ENCODE assay signal across 22 mouse cellular contexts in the genomic region with DNA sequence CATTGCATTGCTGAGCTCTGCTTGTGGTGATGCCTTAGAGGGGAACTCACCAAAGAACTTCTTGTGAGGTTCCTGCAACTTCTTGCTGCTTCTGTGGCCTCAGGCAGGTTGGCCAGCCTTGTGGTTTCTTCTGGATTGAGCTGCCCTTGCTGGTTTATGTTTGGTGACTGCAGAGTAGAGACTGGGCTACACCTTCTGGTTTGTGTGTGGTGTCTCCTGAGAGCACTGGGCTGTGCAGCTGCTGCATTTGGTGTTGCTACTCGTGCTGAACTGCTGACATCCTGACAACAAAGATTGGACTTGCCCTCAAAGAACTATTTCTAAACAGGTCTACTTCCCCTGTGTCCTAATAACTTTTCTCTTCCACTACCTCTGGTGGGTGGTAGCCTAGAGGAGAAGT. TPM values are rescaled to one million over a fixed set of nuclear protein-coding genes. Genes with fewer than 3 reads are reported as not detected.
DNase-seq lines count a peak whose midpoint lies in the region; ATAC-seq lines count a peak whose summit lies in the region.
"Had no signal": no experiment of that assay in that cellular context is flagged by ENCODE, and none has a peak within 500 bp of the region (broad histone marks: within the 10 kb centered on the region; RNA-seq: fewer than 3 reads in every experiment).

No protein-coding gene starts in this region.

- H3K4me3 ChIP-seq in heart, embryonic 10.5 days, result no peak overlapping the region
- no peak overlapping the region for H3K4me3 ChIP-seq in liver, embryonic 16.5 days (ENCODE audit: low read depth, low read length)
- no peak overlapping the region for H3K4me3 ChIP-seq in liver, embryonic 11.5 days (ENCODE audit: low read depth, low read length)
- H3K4me3 ChIP-seq: heart, embryonic 12.5 days; heart, embryonic 15.5 days had no signal

- no peaks in the 10 kb centered on the region for H3K4me1 ChIP-seq in heart, embryonic 10.5 days
- peaks cover 10% of the 10 kb centered on the region for H3K4me1 ChIP-seq in liver, embryonic 16.5 days (ENCODE audit: control insufficient read depth, low read depth, low read length)
- H3K4me1 ChIP-seq in liver, embryonic 11.5 days (replicated peaks; ENCODE audit: control insufficient read depth, insufficient read depth, low read length), result no peaks in the 10 kb centered on the region
- H3K4me1 ChIP-seq: heart, embryonic 12.5 days; heart, embryonic 15.5 days had no signal

- 55% methylated on average over 1 of the region's 1 CpGs for WGBS in heart, embryonic 10.5 days
- 40% methylated on average over 1 of the region's 1 CpGs for WGBS in liver, embryonic 16.5 days (ENCODE audit: insufficient replicate concordance)
- 50% methylated on average over 1 of the region's 1 CpGs for WGBS in liver, embryonic 11.5 days

- H3K27ac ChIP-seq in heart, embryonic 10.5 days, result no peak overlapping the region
- peak overlapping the region; percentile 55; the same call in 1 of the 2 replicates for H3K27ac ChIP-seq in liver, embryonic 16.5 days (ENCODE audit: low read length)
- no peak overlapping the region for H3K27ac ChIP-seq in liver, embryonic 11.5 days (ENCODE audit: low read depth, low read length)
- H3K27ac ChIP-seq: heart, embryonic 15.5 days; hindbrain, embryonic 14.5 days; hindbrain, postnatal 0 days had no signal

- H3K36me3 ChIP-seq in heart, embryonic 10.5 days, result no peaks in the 10 kb centered on the region
- no peaks in the 10 kb centered on the region for H3K36me3 ChIP-seq in liver, embryonic 16.5 days (ENCODE audit: control insufficient read depth, insufficient read depth)
- H3K36me3 ChIP-seq in liver, embryonic 11.5 days (ENCODE audit: control insufficient read depth, insufficient read depth, low read length), result no peaks in the 10 kb centered on the region
- H3K36me3 ChIP-seq: heart, embryonic 12.5 days; heart, embryonic 15.5 days had no signal

- no peak for ATAC-seq in liver, embryonic 16.5 days (ENCODE audit: low read depth)
- no peak for ATAC-seq in liver, embryonic 11.5 days (replicated peaks; ENCODE audit: low FRiP score)
- peak; percentile 62 for ATAC-seq in megakaryocyte progenitor cell, adult 5-6 weeks (replicated peaks; ENCODE audit: poor library complexity)
- ATAC-seq: activated CD4-positive, CD25-positive, alpha-beta regulatory T cell, adult 4 months; forebrain, embryonic 14.5 days; forebrain, postnatal 0 days; hindbrain, postnatal 0 days had no signal

- DNase-seq in heart, embryonic 10.5 days (ENCODE audit: low spot score), result peak; percentile 61
- no peak for DNase-seq in heart, adult 18-20 months
- no peak for DNase-seq in liver, embryonic 11.5 days (ENCODE audit: low spot score)
- DNase-seq in spleen, adult 18-20 months, result no peak
- no peak for DNase-seq in ovary, adult 18-20 months (ENCODE audit: low spot score)
- DNase-seq: adrenal gland, adult 8-10 months; adrenal gland, postnatal 25 days; cerebellum, adult 18-20 months; cerebellum, adult 9-10 months; cerebellum, postnatal 14 days; forebrain, postnatal 0 days; gastrocnemius, postnatal 25 days; heart, postnatal 10 days; heart, postnatal 36 days had no signal

- no peak overlapping the region for H3K9ac ChIP-seq in liver, embryonic 16.5 days (ENCODE audit: low read depth, low read length)
- no peak overlapping the region for H3K9ac ChIP-seq in liver, embryonic 11.5 days (ENCODE audit: low read depth, low read length)
- H3K9ac ChIP-seq: forebrain, postnatal 0 days; heart, embryonic 12.5 days; heart, embryonic 15.5 days; hindbrain, embryonic 14.5 days had no signal

- H3K9me3 ChIP-seq in heart, embryonic 10.5 days, result 0 out of 2 replicates have a peak, but pooled peaks cover 4% of the 10 kb centered on the region
- no peaks in the 10 kb centered on the region; the same call in 1 of the 2 replicates for H3K9me3 ChIP-seq in liver, embryonic 16.5 days (replicated peaks; ENCODE audit: control insufficient read depth, low read length)
- no peaks in the 10 kb centered on the region for H3K9me3 ChIP-seq in liver, embryonic 11.5 days (ENCODE audit: control insufficient read depth, low read length)
- H3K9me3 ChIP-seq: heart, embryonic 12.5 days; heart, embryonic 15.5 days had no signal

- no peak overlapping the region for H3K4me2 ChIP-seq in liver, embryonic 16.5 days (ENCODE audit: low read depth, low read length)
- H3K4me2 ChIP-seq in liver, embryonic 11.5 days, result no peak overlapping the region
- H3K4me2 ChIP-seq: heart, embryonic 12.5 days; heart, embryonic 15.5 days; hindbrain, embryonic 14.5 days had no signal

- no peaks in the 10 kb centered on the region for H3K27me3 ChIP-seq in heart, embryonic 10.5 days (ENCODE audit: insufficient read depth, poor library complexity, severe bottlenecking)
- H3K27me3 ChIP-seq in liver, embryonic 16.5 days (ENCODE audit: control insufficient read depth, insufficient read depth, low read depth, low read length), result peaks cover 11% of the 10 kb centered on the region
- H3K27me3 ChIP-seq in liver, embryonic 11.5 days (replicated peaks; ENCODE audit: control insufficient read depth, insufficient read depth, low read length), result 0 out of 2 replicates have a peak, but pooled peaks cover 5% of the 10 kb centered on the region
- H3K27me3 ChIP-seq: heart, embryonic 12.5 days had no signal

RNA-seq across cellular contexts. Expression of gene Eif5, which starts 13.3 kb away (rescaled TPM):
- 506 and 616 TPM in 2 replicates for polyA plus RNA-seq in heart, embryonic 10.5 days (2016; fragmentation: Nextera tagmentation; extraction: Ambion mirVana)
- 100 to 1,000 TPM; 170 to 186 TPM for total RNA-seq in heart, adult 18-20 months (2021)
- polyA plus RNA-seq in liver, embryonic 16.5 days (2015; fragmentation: Nextera tagmentation; extraction: Ambion mirVana), result 522 and 558 TPM in 2 replicates
- polyA plus RNA-seq in liver, embryonic 11.5 days (2014; fragmentation: Nextera tagmentation; extraction: Ambion mirVana), result 623 and 628 TPM in 2 replicates
- total RNA-seq in megakaryocyte progenitor cell, adult 5-6 weeks (2015), result 349 and 403 TPM in 2 replicates
- 221 and 322 TPM in 2 replicates for total RNA-seq in megakaryocyte progenitor cell, adult 5-6 weeks (2017)

RNA-seq across cellular contexts. Expression of gene Gm266, which starts 38.8 kb away (rescaled TPM):
- polyA plus RNA-seq in heart, embryonic 10.5 days (2016; fragmentation: Nextera tagmentation; extraction: Ambion mirVana), result 4.6 and 15.2 TPM in 2 replicates
- not detected for total RNA-seq in heart, adult 18-20 months (2021)
- polyA plus RNA-seq in liver, embryonic 16.5 days (2015; fragmentation: Nextera tagmentation; extraction: Ambion mirVana), result 0.46 and 0.52 TPM in 2 replicates
- polyA plus RNA-seq in liver, embryonic 11.5 days (2014; fragmentation: Nextera tagmentation; extraction: Ambion mirVana), result 4.9 and 5.6 TPM in 2 replicates
- total RNA-seq in megakaryocyte progenitor cell, adult 5-6 weeks (2015), result not detected in 2 replicates
- not detected in 2 replicates for total RNA-seq in megakaryocyte progenitor cell, adult 5-6 weeks (2017)
- total RNA-seq: adrenal gland, adult 8-10 months; adrenal gland, postnatal 25 days had no signal
- polyA plus RNA-seq: activated CD4-positive, CD25-positive, alpha-beta regulatory T cell, adult 4 months had no signal

RNA-seq across cellular contexts. Expression of gene Mark3, which starts 49.9 kb away (rescaled TPM):
- polyA plus RNA-seq in heart, embryonic 10.5 days (2016; fragmentation: Nextera tagmentation; extraction: Ambion mirVana), result 38.1 and 47.9 TPM in 2 replicates
- 10 to 100 TPM; 45.5 to 47.4 TPM for total RNA-seq in heart, adult 18-20 months (2021)
- polyA plus RNA-seq in liver, embryonic 16.5 days (2015; fragmentation: Nextera tagmentation; extraction: Ambion mirVana), result 7.0 and 9.2 TPM in 2 replicates
- 36.9 and 38.6 TPM in 2 replicates for polyA plus RNA-seq in liver, embryonic 11.5 days (2014; fragmentation: Nextera tagmentation; extraction: Ambion mirVana)
- total RNA-seq in megakaryocyte progenitor cell, adult 5-6 weeks (2015), result 60.2 and 88.1 TPM in 2 replicates
- total RNA-seq in megakaryocyte progenitor cell, adult 5-6 weeks (2017), result 63.5 and 73.1 TPM in 2 replicates
